Mouse (Mus musculus): Measurements from ENCODE around the gene Ppp2r3d. TPM values are rescaled to one million over a fixed set of nuclear protein-coding genes. Genes with fewer than 3 reads are reported as not detected.
"Not testable (repeated sequence)": the region's sequence is repeated elsewhere in the genome, so short reads cannot be mapped to it uniquely, and the experiment has no call there.

Gene Ppp2r3d
- 110 and 141 TPM in 2 replicates for polyA plus RNA-seq (2014; fragmentation: Nextera tagmentation; extraction: Ambion mirVana)

- Histone ChIP-seq H3K27me3 (replicated peaks; ENCODE audit: control insufficient read depth, insufficient read depth, low read length) (no peaks in the 10 kb centered on the region), H3K9me3 (ENCODE audit: control insufficient read depth, low read length) (peaks cover 12% of the 10 kb centered on the region; the same call in 1 of the 2 replicates), H3K9ac (ENCODE audit: low read depth, low read length) (no peak within 1 kb of the TSS), H3K27ac (replicated peaks; ENCODE audit: low read depth, low read length) (no peak within 1 kb of the TSS), H3K4me1 (ENCODE audit: control insufficient read depth, insufficient read depth, low read length) (no peaks in the 10 kb centered on the region), H3K36me3 (ENCODE audit: control insufficient read depth, insufficient read depth, low read length) (peaks cover 13% of the 10 kb centered on the region), H3K4me3 (ENCODE audit: low read depth, low read length) (no peak within 1 kb of the TSS), H3K4me2 (ENCODE audit: low read depth, low read length) (no peak within 1 kb of the TSS)
- DNase-seq (ENCODE audit: low spot score): no peak
- WGBS: 98% methylated on average over 21 of the region's 22 CpGs
- no peak for ATAC-seq (ENCODE audit: low read depth)
Observed at GRCm38 (mm10) chr9:124476096-124476902, at the start of gene Ppp2r3d. Ppp2r3d (minus strand) TSS chr9:124476898.

GRCm38 (mm10) chr9:124493693-124494092, 17.0 kb upstream of the Ppp2r3d start, which contains the start of gene Gm21836:
Gm21836 (minus strand) TSS chr9:124493793.
- not testable (repeated sequence) for H3K4me1 ChIP-seq (ENCODE audit: control insufficient read depth, insufficient read depth, low read length); H3K4me3 ChIP-seq (ENCODE audit: low read depth, low read length); H3K36me3 ChIP-seq (ENCODE audit: control insufficient read depth, insufficient read depth, low read length); H3K27ac ChIP-seq (replicated peaks; ENCODE audit: low read depth, low read length); H3K9ac ChIP-seq (ENCODE audit: low read depth, low read length); DNase-seq (ENCODE audit: low spot score); ATAC-seq (ENCODE audit: low read depth); H3K4me2 ChIP-seq (ENCODE audit: low read depth, low read length); H3K27me3 ChIP-seq (replicated peaks; ENCODE audit: control insufficient read depth, insufficient read depth, low read length)
- 81% methylated on average over 2 of the region's 2 CpGs for WGBS
- H3K9me3 ChIP-seq (ENCODE audit: control insufficient read depth, low read length): peaks cover 26% of the 10 kb centered on the region

- ATAC-seq (ENCODE audit: low read depth); H3K9ac ChIP-seq (ENCODE audit: low read depth, low read length); H3K4me1 ChIP-seq (ENCODE audit: control insufficient read depth, insufficient read depth, low read length); DNase-seq (ENCODE audit: low spot score); H3K4me3 ChIP-seq (ENCODE audit: low read depth, low read length); H3K27ac ChIP-seq (replicated peaks; ENCODE audit: low read depth, low read length); H3K27me3 ChIP-seq (replicated peaks; ENCODE audit: control insufficient read depth, insufficient read depth, low read length); H3K4me2 ChIP-seq (ENCODE audit: low read depth, low read length): not testable (repeated sequence)
- H3K36me3 ChIP-seq (ENCODE audit: control insufficient read depth, insufficient read depth, low read length): peaks cover 13% of the 10 kb centered on the region
- 62% methylated on average over 10 of the region's 15 CpGs for WGBS
- peaks cover 12% of the 10 kb centered on the region; the same call in 1 of the 2 replicates for H3K9me3 ChIP-seq (ENCODE audit: control insufficient read depth, low read length)
Observed at GRCm38 (mm10) chr9:124480361-124480980, 3.8 kb upstream of the Ppp2r3d start.

GRCm38 (mm10) chr9:124478081-124478480, 1.4 kb upstream of the Ppp2r3d start:
- WGBS: 68% methylated on average over 3 of the region's 3 CpGs
- Histone ChIP-seq H3K4me3 (ENCODE audit: low read depth, low read length) (no peak overlapping the region), H3K27me3 (replicated peaks; ENCODE audit: control insufficient read depth, insufficient read depth, low read length) (no peaks in the 10 kb centered on the region), H3K36me3 (ENCODE audit: control insufficient read depth, insufficient read depth, low read length) (peaks cover 13% of the 10 kb centered on the region), H3K4me2 (ENCODE audit: low read depth, low read length) (no peak overlapping the region), H3K4me1 (ENCODE audit: control insufficient read depth, insufficient read depth, low read length) (no peaks in the 10 kb centered on the region), H3K27ac (replicated peaks; ENCODE audit: low read depth, low read length) (no peak overlapping the region), H3K9me3 (ENCODE audit: control insufficient read depth, low read length) (peaks cover 12% of the 10 kb centered on the region; the same call in 1 of the 2 replicates), H3K9ac (ENCODE audit: low read depth, low read length) (no peak overlapping the region)
- ATAC-seq (ENCODE audit: low read depth) (no peak), DNase-seq (ENCODE audit: low spot score) (peak; percentile 50)

- whole genome bisulfite sequencing: 88% methylated on average over 15 of the region's 15 CpGs
- Histone ChIP-seq H3K4me2 (ENCODE audit: low read depth, low read length) (no peak overlapping the region), H3K36me3 (ENCODE audit: control insufficient read depth, insufficient read depth, low read length) (peaks cover 13% of the 10 kb centered on the region), H3K4me1 (ENCODE audit: control insufficient read depth, insufficient read depth, low read length) (no peaks in the 10 kb centered on the region), H3K27me3 (replicated peaks; ENCODE audit: control insufficient read depth, insufficient read depth, low read length) (no peaks in the 10 kb centered on the region), H3K27ac (replicated peaks; ENCODE audit: low read depth, low read length) (no peak overlapping the region), H3K9me3 (ENCODE audit: control insufficient read depth, low read length) (peaks cover 12% of the 10 kb centered on the region; the same call in 1 of the 2 replicates), H3K4me3 (ENCODE audit: low read depth, low read length) (no peak overlapping the region), H3K9ac (ENCODE audit: low read depth, low read length) (no peak overlapping the region)
- no peak for ATAC-seq (ENCODE audit: low read depth)
- no peak for DNase-seq (ENCODE audit: low spot score)
Observed at GRCm38 (mm10) chr9:124475689-124476088, 1.0 kb downstream of the Ppp2r3d start.

- DNase-seq (ENCODE audit: low spot score) (no peak), ATAC-seq (ENCODE audit: low read depth) (no peak)
- no peaks in the 10 kb centered on the region for H3K4me1 ChIP-seq (ENCODE audit: control insufficient read depth, insufficient read depth, low read length)
- H3K36me3 ChIP-seq (ENCODE audit: control insufficient read depth, insufficient read depth, low read length): no peaks in the 10 kb centered on the region
- H3K4me3 ChIP-seq (ENCODE audit: low read depth, low read length): no peak overlapping the region
- 5% methylated on average over 1 of the region's 1 CpGs for WGBS
- no peak overlapping the region for H3K4me2 ChIP-seq (ENCODE audit: low read depth, low read length)
- H3K27me3 ChIP-seq (replicated peaks; ENCODE audit: control insufficient read depth, insufficient read depth, low read length): no peaks in the 10 kb centered on the region
- H3K9me3 ChIP-seq (ENCODE audit: control insufficient read depth, low read length): no peaks in the 10 kb centered on the region
- no peak overlapping the region for H3K27ac ChIP-seq (replicated peaks; ENCODE audit: low read depth, low read length)
- H3K9ac ChIP-seq (ENCODE audit: low read depth, low read length): no peak overlapping the region
Observed at GRCm38 (mm10) chr9:124456572-124456971, 20.1 kb downstream of the Ppp2r3d start.

GRCm38 (mm10) chr9:124442533-124442855, 34.2 kb downstream of the Ppp2r3d start:
- peaks cover 36% of the 10 kb centered on the region for H3K36me3 ChIP-seq (ENCODE audit: control insufficient read depth, insufficient read depth, low read length)
- H3K27me3 ChIP-seq (replicated peaks; ENCODE audit: control insufficient read depth, insufficient read depth, low read length): no peaks in the 10 kb centered on the region
- H3K4me2 ChIP-seq (ENCODE audit: low read depth, low read length): no peak overlapping the region
- no peak overlapping the region for H3K27ac ChIP-seq (replicated peaks; ENCODE audit: low read depth, low read length)
- H3K9me3 ChIP-seq (ENCODE audit: control insufficient read depth, low read length): peaks cover 35% of the 10 kb centered on the region
- H3K9ac ChIP-seq (ENCODE audit: low read depth, low read length): no peak overlapping the region
- H3K4me3 ChIP-seq (ENCODE audit: low read depth, low read length): no peak overlapping the region
- ATAC-seq (ENCODE audit: low read depth) (no peak), DNase-seq (ENCODE audit: low spot score) (peak; percentile 0)
- WGBS: 97% methylated on average over 15 of the region's 15 CpGs
- no peaks in the 10 kb centered on the region for H3K4me1 ChIP-seq (ENCODE audit: control insufficient read depth, insufficient read depth, low read length)

- Histone ChIP-seq H3K27me3 (replicated peaks; ENCODE audit: control insufficient read depth, insufficient read depth, low read length) (no peaks in the 10 kb centered on the region), H3K36me3 (ENCODE audit: control insufficient read depth, insufficient read depth, low read length) (peaks cover 36% of the 10 kb centered on the region), H3K4me3 (ENCODE audit: low read depth, low read length) (no peak overlapping the region), H3K4me1 (ENCODE audit: control insufficient read depth, insufficient read depth, low read length) (no peaks in the 10 kb centered on the region), H3K27ac (replicated peaks; ENCODE audit: low read depth, low read length) (no peak overlapping the region), H3K9me3 (ENCODE audit: control insufficient read depth, low read length) (peaks cover 35% of the 10 kb centered on the region), H3K4me2 (ENCODE audit: low read depth, low read length) (no peak overlapping the region), H3K9ac (ENCODE audit: low read depth, low read length) (no peak overlapping the region)
- WGBS: 97% methylated on average over 45 of the region's 45 CpGs
- no peak for ATAC-seq (ENCODE audit: low read depth)
- peak; percentile 1 for DNase-seq (ENCODE audit: low spot score)
Observed at GRCm38 (mm10) chr9:124441681-124442532, 34.8 kb downstream of the Ppp2r3d start.
